Mouse (Mus musculus): ENCODE measurements around the gene Atp8a2. TPM values are rescaled to one million over a fixed set of nuclear protein-coding genes. Genes with fewer than 3 reads are reported as not detected.
A peak's percentile ranks its signal among the peaks of the same experiment; 100 is the strongest.
"Not testable (repeated sequence)": the region's sequence is repeated elsewhere in the genome, so short reads cannot be mapped to it uniquely, and the experiment has no call there.

The Atp8a2 gene
- polyA plus RNA-seq, 1 experiment from 2014 or later, result 10.3 TPM

DNA sequence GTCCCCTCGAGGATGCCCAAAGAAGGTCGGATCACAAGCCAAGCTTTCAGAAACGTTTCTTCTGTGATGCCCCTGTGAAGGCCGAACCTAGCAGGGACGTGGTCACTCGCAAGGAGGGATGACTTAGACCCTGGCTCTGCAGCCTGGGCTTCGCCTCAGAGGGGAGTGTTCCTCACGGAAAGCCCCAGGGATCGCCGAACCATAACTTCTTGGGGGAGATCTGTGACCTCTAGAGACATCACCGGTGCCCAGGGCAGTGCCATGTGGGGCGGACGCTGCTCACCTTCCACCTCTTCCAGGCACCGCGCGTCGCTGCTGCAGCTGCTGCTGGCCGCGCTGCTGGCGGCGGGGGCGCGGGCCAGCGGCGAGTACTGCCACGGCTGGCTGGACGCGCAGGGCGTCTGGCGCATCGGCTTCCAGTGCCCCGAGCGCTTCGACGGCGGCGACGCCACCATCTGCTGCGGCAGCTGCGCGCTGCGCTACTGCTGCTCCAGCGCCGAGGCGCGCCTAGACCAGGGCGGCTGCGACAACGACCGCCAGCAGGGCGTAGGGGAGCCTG, 571.1 kb downstream of the Atp8a2 start:
- 0% methylated on average over 51 of the region's 51 CpGs for WGBS
- H3K27me3 ChIP-seq (ENCODE audit: control insufficient read depth, insufficient read depth, low read length), result peaks cover 10% of the 10 kb centered on the region; the same call in 1 of the 2 replicates

GRCm38 (mm10) chr14:59625158-59625805, 571.7 kb downstream of the Atp8a2 start, which contains the start of gene Shisa2:
Shisa2 (plus strand) TSS chr14:59625308.
- under 1% methylated on average over 63 of the region's 65 CpGs for WGBS
- Histone ChIP-seq H3K36me3 (ENCODE audit: control insufficient read depth, insufficient read depth, low read length) (no peaks in the 10 kb centered on the region), H3K27ac (ENCODE audit: low read depth, low read length) (peak within 1 kb of the TSS; percentile 77), H3K4me3 (ENCODE audit: low read depth, low read length) (peak within 1 kb of the TSS; percentile 62), H3K4me1 (replicated peaks; ENCODE audit: control insufficient read depth, insufficient read depth, low read length) (no peaks in the 10 kb centered on the region; the same call in 1 of the 2 replicates), H3K9me3 (ENCODE audit: control insufficient read depth, low read length) (no peaks in the 10 kb centered on the region), H3K9ac (ENCODE audit: low read depth, low read length) (peak within 1 kb of the TSS; percentile 71), H3K4me2 (replicated peaks; ENCODE audit: low read depth, low read length) (peak within 1 kb of the TSS; percentile 79), H3K27me3 (ENCODE audit: control insufficient read depth, insufficient read depth, low read length) (peaks cover 10% of the 10 kb centered on the region; the same call in 1 of the 2 replicates)
- ATAC-seq (ENCODE audit: low FRiP score) (peak; percentile 91), DNase-seq (ENCODE audit: low spot score) (peak; percentile 91)

More for the DNA sequence above, 571.1 kb downstream of the Atp8a2 start:
- peak overlapping the region; percentile 62 for H3K4me3 ChIP-seq (ENCODE audit: low read depth, low read length)
- DNase-seq (ENCODE audit: low spot score) (peak; percentile 82), ATAC-seq (ENCODE audit: low FRiP score) (peak; percentile 73)
- no peaks in the 10 kb centered on the region; the same call in 1 of the 2 replicates for H3K4me1 ChIP-seq (replicated peaks; ENCODE audit: control insufficient read depth, insufficient read depth, low read length)
- H3K4me2 ChIP-seq (replicated peaks; ENCODE audit: low read depth, low read length), result peak overlapping the region; percentile 79
- peak overlapping the region; percentile 77 for H3K27ac ChIP-seq (ENCODE audit: low read depth, low read length)
- H3K9me3 ChIP-seq (ENCODE audit: control insufficient read depth, low read length), result no peaks in the 10 kb centered on the region
- peak overlapping the region; percentile 71 for H3K9ac ChIP-seq (ENCODE audit: low read depth, low read length)
- no peaks in the 10 kb centered on the region for H3K36me3 ChIP-seq (ENCODE audit: control insufficient read depth, insufficient read depth, low read length)

DNA sequence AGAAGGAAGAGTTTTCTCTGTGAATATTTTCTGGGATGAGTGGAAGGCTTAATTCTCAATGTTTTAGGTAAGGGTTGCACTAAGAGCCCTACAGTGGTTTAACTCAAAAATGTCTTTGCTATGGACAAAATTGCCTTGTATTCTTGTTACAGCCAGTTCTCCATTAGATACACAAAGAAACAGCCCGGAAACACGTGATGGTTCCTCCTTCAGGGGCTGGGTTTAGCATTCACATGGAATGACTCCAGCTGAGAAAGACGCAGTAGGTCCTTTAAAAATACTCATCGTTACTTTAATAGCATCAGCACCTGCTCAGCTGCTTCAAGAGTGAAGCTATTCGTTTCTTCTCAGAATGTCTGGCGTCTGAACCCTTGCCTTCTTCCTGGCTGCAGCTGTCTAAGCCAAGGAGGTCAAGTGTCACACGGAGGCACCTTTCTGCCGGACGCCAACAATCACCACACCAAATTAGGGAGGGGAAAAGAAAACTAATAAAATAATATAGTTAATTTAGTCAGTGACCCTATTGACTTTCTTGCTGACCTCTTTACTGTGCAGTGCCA, 572.6 kb downstream of the Atp8a2 start:
- Histone ChIP-seq H3K9me3 (ENCODE audit: control insufficient read depth, low read length) (no peaks in the 10 kb centered on the region), H3K4me2 (replicated peaks; ENCODE audit: low read depth, low read length) (no peak overlapping the region), H3K27me3 (ENCODE audit: control insufficient read depth, insufficient read depth, low read length) (peaks cover 10% of the 10 kb centered on the region; the same call in 1 of the 2 replicates), H3K9ac (ENCODE audit: low read depth, low read length) (no peak overlapping the region), H3K27ac (ENCODE audit: low read depth, low read length) (no peak overlapping the region), H3K4me3 (ENCODE audit: low read depth, low read length) (no peak overlapping the region), H3K4me1 (replicated peaks; ENCODE audit: control insufficient read depth, insufficient read depth, low read length) (no peaks in the 10 kb centered on the region; the same call in 1 of the 2 replicates), H3K36me3 (ENCODE audit: control insufficient read depth, insufficient read depth, low read length) (no peaks in the 10 kb centered on the region)
- ATAC-seq (ENCODE audit: low FRiP score), result 0 out of 2 replicates have a peak, but pooled peaks have one; percentile 2
- WGBS, result 42% methylated on average over 9 of the region's 9 CpGs
- no peak for DNase-seq (ENCODE audit: low spot score)

DNA sequence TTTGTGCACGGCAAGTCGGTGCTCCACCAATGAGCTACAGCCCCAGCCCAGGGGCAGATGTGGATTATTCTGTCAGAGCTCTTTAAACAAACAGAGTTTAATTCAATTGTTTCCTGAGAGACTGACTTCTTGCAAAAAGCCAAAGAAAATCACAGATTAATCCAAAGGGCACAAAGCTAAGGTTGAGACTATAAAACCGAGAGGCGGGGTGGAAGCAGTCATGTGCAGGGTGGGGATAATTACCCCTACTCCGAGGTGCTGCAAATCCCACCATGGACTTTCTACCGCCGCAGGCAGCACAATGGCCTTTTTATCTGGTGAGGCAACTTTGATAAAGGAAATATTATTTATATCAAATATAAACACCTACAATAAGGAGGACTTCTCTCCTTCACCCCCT, 580.2 kb downstream of the Atp8a2 start:
- H3K27me3 ChIP-seq (ENCODE audit: control insufficient read depth, insufficient read depth, low read length), result no peaks in the 10 kb centered on the region
- no peak overlapping the region for H3K9ac ChIP-seq (ENCODE audit: low read depth, low read length)
- no peaks in the 10 kb centered on the region for H3K9me3 ChIP-seq (ENCODE audit: control insufficient read depth, low read length)
- ATAC-seq (ENCODE audit: low FRiP score) (no peak), DNase-seq (ENCODE audit: low spot score) (no peak)
- H3K27ac ChIP-seq (ENCODE audit: low read depth, low read length), result no peak overlapping the region
- no peak overlapping the region for H3K4me3 ChIP-seq (ENCODE audit: low read depth, low read length)
- no peaks in the 10 kb centered on the region for H3K4me1 ChIP-seq (replicated peaks; ENCODE audit: control insufficient read depth, insufficient read depth, low read length)
- no peaks in the 10 kb centered on the region for H3K36me3 ChIP-seq (ENCODE audit: control insufficient read depth, insufficient read depth, low read length)
- WGBS, result 78% methylated on average over 7 of the region's 7 CpGs
- no peak overlapping the region for H3K4me2 ChIP-seq (replicated peaks; ENCODE audit: low read depth, low read length)

GRCm38 (mm10) chr14:59614149-59614548, 582.8 kb downstream of the Atp8a2 start:
- not testable (repeated sequence) for ATAC-seq (ENCODE audit: low FRiP score); H3K9me3 ChIP-seq (ENCODE audit: control insufficient read depth, low read length)

GRCm38 (mm10) chr14:59612920-59613625, 583.9 kb downstream of the Atp8a2 start:
- Histone ChIP-seq H3K9me3 (ENCODE audit: control insufficient read depth, low read length) (no peaks in the 10 kb centered on the region), H3K4me3 (ENCODE audit: low read depth, low read length) (no peak overlapping the region), H3K9ac (ENCODE audit: low read depth, low read length) (no peak overlapping the region), H3K4me1 (replicated peaks; ENCODE audit: control insufficient read depth, insufficient read depth, low read length) (no peaks in the 10 kb centered on the region), H3K27me3 (ENCODE audit: control insufficient read depth, insufficient read depth, low read length) (no peaks in the 10 kb centered on the region), H3K36me3 (ENCODE audit: control insufficient read depth, insufficient read depth, low read length) (no peaks in the 10 kb centered on the region), H3K27ac (ENCODE audit: low read depth, low read length) (no peak overlapping the region), H3K4me2 (replicated peaks; ENCODE audit: low read depth, low read length) (no peak overlapping the region)
- DNase-seq (ENCODE audit: low spot score), result peak; percentile 80
- no peak for ATAC-seq (ENCODE audit: low FRiP score)
- 53% methylated on average over 14 of the region's 14 CpGs for WGBS

More at GRCm38 (mm10) chr14:59614149-59614548, 582.8 kb downstream of the Atp8a2 start:
- not testable (repeated sequence) for H3K27ac ChIP-seq (ENCODE audit: low read depth, low read length); H3K36me3 ChIP-seq (ENCODE audit: control insufficient read depth, insufficient read depth, low read length); H3K27me3 ChIP-seq (ENCODE audit: control insufficient read depth, insufficient read depth, low read length); H3K4me2 ChIP-seq (replicated peaks; ENCODE audit: low read depth, low read length); H3K9ac ChIP-seq (ENCODE audit: low read depth, low read length); DNase-seq (ENCODE audit: low spot score); H3K4me1 ChIP-seq (replicated peaks; ENCODE audit: control insufficient read depth, insufficient read depth, low read length); H3K4me3 ChIP-seq (ENCODE audit: low read depth, low read length)
- 85% methylated on average over 3 of the region's 3 CpGs for WGBS

DNA sequence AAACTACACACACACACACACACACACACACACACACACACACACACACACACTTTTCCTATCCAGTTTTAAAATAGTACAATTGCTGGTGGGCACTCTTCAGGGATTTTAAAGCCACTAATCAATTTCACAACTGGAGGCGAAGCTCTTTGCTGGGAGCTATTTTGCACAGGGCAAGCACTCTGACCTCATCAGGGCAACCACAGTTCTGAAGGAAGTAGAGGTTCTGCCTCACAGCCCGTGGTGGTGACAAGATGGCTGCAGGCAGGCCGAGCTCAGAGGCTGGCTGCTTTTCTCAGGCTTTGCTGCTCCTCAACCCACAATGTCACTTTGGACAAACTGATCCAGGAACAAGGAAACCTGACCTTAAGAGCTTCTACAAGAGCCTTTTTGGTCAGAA, 590.0 kb downstream of the Atp8a2 start:
- no peak overlapping the region for H3K9ac ChIP-seq (ENCODE audit: low read depth, low read length)
- H3K36me3 ChIP-seq (ENCODE audit: control insufficient read depth, insufficient read depth, low read length), result no peaks in the 10 kb centered on the region
- no peak for ATAC-seq (ENCODE audit: low FRiP score)
- no peaks in the 10 kb centered on the region for H3K9me3 ChIP-seq (ENCODE audit: control insufficient read depth, low read length)
- H3K27ac ChIP-seq (ENCODE audit: low read depth, low read length), result no peak overlapping the region
- H3K27me3 ChIP-seq (ENCODE audit: control insufficient read depth, insufficient read depth, low read length), result no peaks in the 10 kb centered on the region
- no peak overlapping the region for H3K4me2 ChIP-seq (replicated peaks; ENCODE audit: low read depth, low read length)
- WGBS, result 54% methylated on average over 3 of the region's 3 CpGs
- no peak for DNase-seq (ENCODE audit: low spot score)
- H3K4me1 ChIP-seq (replicated peaks; ENCODE audit: control insufficient read depth, insufficient read depth, low read length), result no peaks in the 10 kb centered on the region
- no peak overlapping the region for H3K4me3 ChIP-seq (ENCODE audit: low read depth, low read length)

- Histone ChIP-seq H3K9me3 (ENCODE audit: control insufficient read depth, low read length) (no peaks in the 10 kb centered on the region), H3K36me3 (ENCODE audit: control insufficient read depth, insufficient read depth, low read length) (no peaks in the 10 kb centered on the region), H3K4me3 (ENCODE audit: low read depth, low read length) (no peak overlapping the region), H3K4me1 (replicated peaks; ENCODE audit: control insufficient read depth, insufficient read depth, low read length) (no peaks in the 10 kb centered on the region), H3K4me2 (replicated peaks; ENCODE audit: low read depth, low read length) (no peak overlapping the region), H3K27ac (ENCODE audit: low read depth, low read length) (no peak overlapping the region), H3K9ac (ENCODE audit: low read depth, low read length) (no peak overlapping the region), H3K27me3 (ENCODE audit: control insufficient read depth, insufficient read depth, low read length) (no peaks in the 10 kb centered on the region)
- ATAC-seq (ENCODE audit: low FRiP score) (no peak), DNase-seq (ENCODE audit: low spot score) (peak; percentile 79)
- WGBS, result 24% methylated on average over 5 of the region's 5 CpGs
These were observed 591.2 kb downstream of the Atp8a2 start for GRCm38 (mm10) chr14:59605671-59606353.
